Mouse (Mus musculus): ENCODE measurements around the gene Nmnat3.

DNA sequence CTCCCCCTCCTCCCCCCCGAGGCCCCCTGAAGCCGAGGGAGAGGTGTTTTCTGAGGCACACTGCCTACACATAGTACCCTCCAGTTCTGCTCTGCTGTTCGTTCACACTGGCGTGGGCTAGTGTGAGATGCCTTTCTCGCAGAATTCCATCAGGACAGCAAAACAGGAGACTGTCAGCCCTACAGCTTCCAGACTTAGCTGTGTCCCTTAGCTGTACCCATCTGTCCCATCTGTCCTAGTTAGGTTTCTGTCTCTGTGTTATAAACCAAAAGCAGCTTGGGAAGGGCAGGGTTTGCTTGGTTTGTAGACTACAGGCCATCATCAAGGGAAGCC, 101.4 kb downstream of the Nmnat3 start:
- TF ChIP-seq CTCF (conservative IDR thresholded peaks at IDR 0.05; ENCODE audit: low read length) (no peak), POU5F1 (IDR thresholded peaks at IDR 0.05; ENCODE audit: borderline replicate concordance, low read length) (no peak)

Measured in E14TG2a.4 (cell line).